Mouse (Mus musculus) limb, embryonic 12.5 days (tissue): ENCODE measurements at regions not wholly inside any gene's neighbourhood (a gene's known extent, or its start where the extent isn't known, plus 50 kb on each side); places are given as distances from the start of the nearest gene placed in this dataset.

Experiments used
- ATAC-seq: fragments of 200-750 bp; cut with Nextera tagmentation; 2 replicates; pipeline ENCODE4 v1.8.0; 2017; ENCODE audit warnings: low read depth, moderate TSS enrichment; ENCODE audit not compliant: insufficient number of reproducible peaks, insufficient read depth, low FRiP score, low TSS enrichment
- H3K27ac ChIP-seq: fragments of 300-500 bp; sonication (generic); 2 replicates; pipeline ENCODE4 v1.5.1; 2016; ENCODE audit warnings: mild to moderate bottlenecking, moderate library complexity
- H3K27me3 ChIP-seq: fragments of 300-500 bp; sonication (generic); 2 replicates; pipeline ENCODE4 v1.6.1; 2016; ENCODE audit warnings: mild to moderate bottlenecking, moderate library complexity
- H3K36me3 ChIP-seq: fragments of 300-500 bp; sonication (generic); 2 replicates; pipeline ENCODE4 v1.6.1; 2016; ENCODE audit warnings: mild to moderate bottlenecking, moderate library complexity
- H3K4me1 ChIP-seq: fragments of 300-500 bp; sonication (generic); replicated peaks from 2 replicates; pipeline ENCODE4 v1.6.1; 2016
- H3K4me2 ChIP-seq: fragments of 300-500 bp; sonication (generic); 2 replicates; pipeline ENCODE4 v1.6.1; 2016; ENCODE audit warnings: mild to moderate bottlenecking, moderate library complexity
- H3K4me3 ChIP-seq: fragments of 300-500 bp; sonication (generic); replicated peaks from 2 replicates; pipeline ENCODE4 v1.5.1; 2016; ENCODE audit warnings: mild to moderate bottlenecking
- H3K9ac ChIP-seq: fragments of 300-500 bp; sonication (generic); replicated peaks from 2 replicates; pipeline ENCODE4 v1.6.1; 2016; ENCODE audit warnings: mild to moderate bottlenecking, moderate library complexity
- H3K9me3 ChIP-seq: fragments of 300-500 bp; sonication (generic); 2 replicates; pipeline ENCODE4 v1.6.1; 2016; ENCODE audit warnings: mild to moderate bottlenecking, moderate library complexity
- WGBS: fragments of 180-500 bp; shearing (Covaris S2); methylation state at CpG from one replicate; pipeline ENCODE4 v1.1.7; 2016; 5-methylcytosine and 5-hydroxymethylcytosine counted together

- no peak overlapping the region for H3K4me3 ChIP-seq
- H3K9me3 ChIP-seq, result no peaks in the 10 kb centered on the region
- 66% methylated on average over 10 of the region's 10 CpGs for WGBS
- H3K4me2 ChIP-seq, result no peak overlapping the region
- H3K27ac ChIP-seq, result no peak overlapping the region
- H3K36me3 ChIP-seq, result no peaks in the 10 kb centered on the region
- H3K4me1 ChIP-seq, result peaks cover 15% of the 10 kb centered on the region
- no peak for ATAC-seq
- no peaks in the 10 kb centered on the region for H3K27me3 ChIP-seq
- no peak overlapping the region for H3K9ac ChIP-seq
These were observed 50.8 kb upstream of the Tspan2 start for GRCm38 (mm10) chr3:102683541-102683940.
